Mouse (Mus musculus) midbrain, embryonic 15.5 days (tissue): ENCODE measurements at regions not wholly inside any gene's neighbourhood (a gene's known extent, or its start where the extent isn't known, plus 50 kb on each side); places are given as distances from the start of the nearest gene placed in this dataset.
A peak's percentile ranks its signal among the peaks of the same experiment; 100 is the strongest.

ENCODE experiments used
- ATAC-seq: fragments of 200-750 bp; cut with Nextera tagmentation; replicated peaks from 2 replicates; pipeline ENCODE4 v1.8.0; 2017; ENCODE audit warnings: moderate TSS enrichment
- H3K27ac ChIP-seq: fragments of 300-500 bp; sonication (generic); 2 replicates; pipeline ENCODE4 v1.5.1; 2015; ENCODE audit warnings: mild to moderate bottlenecking, inconsistent platforms
- H3K27me3 ChIP-seq: fragments of 300-500 bp; sonication (generic); replicated peaks from 2 replicates; pipeline ENCODE4 v1.6.1; 2015; ENCODE audit warnings: inconsistent platforms
- H3K36me3 ChIP-seq: fragments of 300-500 bp; sonication (generic); replicated peaks from 2 replicates; pipeline ENCODE4 v1.6.1; 2015; ENCODE audit warnings: inconsistent platforms
- H3K4me1 ChIP-seq: fragments of 300-500 bp; sonication (generic); 2 replicates; pipeline ENCODE4 v1.6.1; 2015; ENCODE audit warnings: inconsistent platforms
- H3K4me2 ChIP-seq: fragments of 300-500 bp; sonication (generic); 2 replicates; pipeline ENCODE4 v1.6.1; 2015; ENCODE audit warnings: inconsistent platforms, mild to moderate bottlenecking, moderate library complexity
- H3K4me3 ChIP-seq: fragments of 300-500 bp; sonication (generic); 2 replicates; pipeline ENCODE4 v1.5.1; 2015; ENCODE audit warnings: mild to moderate bottlenecking, inconsistent platforms
- H3K9ac ChIP-seq: fragments of 300-500 bp; sonication (generic); 2 replicates; pipeline ENCODE4 v1.6.1; 2015; ENCODE audit warnings: mild to moderate bottlenecking, inconsistent platforms
- H3K9me3 ChIP-seq: fragments of 300-500 bp; sonication (generic); 2 replicates; pipeline ENCODE4 v1.6.1; 2016; ENCODE audit warnings: inconsistent platforms
- WGBS: fragments of 180-500 bp; shearing (Covaris S2); methylation state at CpG from one replicate; pipeline ENCODE4 v1.1.7; 2015; ENCODE audit warnings: mixed read lengths; 5-methylcytosine and 5-hydroxymethylcytosine counted together

DNA sequence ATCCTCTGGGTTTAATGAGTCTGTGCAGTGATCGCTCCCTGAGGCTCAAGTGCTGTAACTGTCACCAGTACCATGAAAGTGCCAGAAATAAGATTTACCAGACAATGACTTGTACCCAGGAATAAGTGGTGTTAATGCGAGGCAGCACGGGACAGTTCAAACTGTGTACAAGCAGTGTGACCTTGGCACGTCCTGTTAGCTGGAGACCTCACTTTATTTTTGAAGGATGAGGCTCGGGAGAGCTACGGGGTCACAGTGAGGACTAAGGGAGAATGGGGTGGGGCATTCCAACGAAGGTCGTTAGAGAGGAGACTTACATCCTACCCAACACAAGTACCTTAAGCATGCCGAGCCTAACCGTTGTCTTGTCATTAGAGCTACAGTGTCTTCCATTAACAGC is 362.2 kb upstream of the Gm10131 start:
- Histone ChIP-seq H3K36me3 (no peaks in the 10 kb centered on the region), H3K9me3 (no peaks in the 10 kb centered on the region), H3K9ac (no peak overlapping the region), H3K27ac (no peak overlapping the region), H3K4me1 (peaks cover 27% of the 10 kb centered on the region), H3K27me3 (no peaks in the 10 kb centered on the region), H3K4me3 (no peak overlapping the region), H3K4me2 (no peak overlapping the region)
- ATAC-seq: 0 out of 2 replicates have a peak, but pooled peaks have one; percentile 1
- WGBS: 69% methylated on average over 10 of the region's 10 CpGs

DNA sequence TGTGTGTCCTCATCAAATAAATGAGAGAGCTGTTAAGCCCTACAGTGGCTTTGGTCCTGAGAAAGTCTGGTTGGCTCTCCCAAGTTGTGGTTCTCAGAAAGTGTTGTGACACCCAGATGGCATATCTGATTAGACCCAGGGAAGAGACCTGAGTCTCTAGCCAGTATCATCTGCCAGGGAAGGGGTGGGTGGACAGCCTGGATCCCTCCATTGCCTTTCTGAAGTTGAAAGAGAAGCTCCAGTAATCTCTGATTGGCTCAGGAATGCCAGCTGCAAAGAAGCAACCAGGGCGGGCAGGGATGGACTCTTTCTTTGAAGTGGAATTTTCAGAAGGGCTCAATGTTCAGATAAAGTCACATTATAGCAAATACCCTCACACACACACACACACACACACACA is 361.8 kb upstream of the Gm10131 start:
- peak overlapping the region; percentile 26; the same call in 1 of the 2 replicates for H3K4me2 ChIP-seq
- H3K9me3 ChIP-seq: no peaks in the 10 kb centered on the region
- no peak overlapping the region for H3K4me3 ChIP-seq
- H3K27me3 ChIP-seq: no peaks in the 10 kb centered on the region
- peaks cover 27% of the 10 kb centered on the region for H3K4me1 ChIP-seq
- peak; percentile 46 for ATAC-seq
- H3K9ac ChIP-seq: no peak overlapping the region
- WGBS: 33% methylated on average over 1 of the region's 1 CpGs
- no peaks in the 10 kb centered on the region for H3K36me3 ChIP-seq
- peak overlapping the region; percentile 70 for H3K27ac ChIP-seq

DNA sequence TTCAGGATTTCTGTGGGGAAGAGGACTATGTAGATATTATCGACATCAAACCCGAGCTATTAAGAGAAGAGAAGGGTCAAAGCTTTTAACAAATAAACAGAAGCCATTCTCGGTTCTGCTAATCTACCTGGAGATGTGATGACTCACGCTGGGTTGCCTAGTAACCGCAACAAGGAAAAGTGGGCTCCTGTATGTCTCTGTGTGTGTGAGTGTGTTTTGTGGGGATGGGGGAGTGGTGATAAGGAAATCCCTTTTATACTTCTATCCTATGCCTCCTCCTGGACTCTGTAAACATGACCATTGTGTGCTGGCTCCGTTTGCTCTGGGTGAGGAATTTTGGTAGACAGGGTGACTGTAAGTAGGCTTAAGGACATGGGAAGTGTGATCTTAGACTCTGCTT is 361.3 kb upstream of the Gm10131 start:
- H3K9me3 ChIP-seq: no peaks in the 10 kb centered on the region
- H3K27me3 ChIP-seq: no peaks in the 10 kb centered on the region
- no peaks in the 10 kb centered on the region for H3K36me3 ChIP-seq
- H3K4me2 ChIP-seq: peak overlapping the region; percentile 26
- peak overlapping the region; percentile 70 for H3K27ac ChIP-seq
- no peak overlapping the region for H3K9ac ChIP-seq
- peak; percentile 92 for ATAC-seq
- peaks cover 27% of the 10 kb centered on the region for H3K4me1 ChIP-seq
- WGBS: 12% methylated on average over 6 of the region's 6 CpGs
- H3K4me3 ChIP-seq: no peak overlapping the region

DNA sequence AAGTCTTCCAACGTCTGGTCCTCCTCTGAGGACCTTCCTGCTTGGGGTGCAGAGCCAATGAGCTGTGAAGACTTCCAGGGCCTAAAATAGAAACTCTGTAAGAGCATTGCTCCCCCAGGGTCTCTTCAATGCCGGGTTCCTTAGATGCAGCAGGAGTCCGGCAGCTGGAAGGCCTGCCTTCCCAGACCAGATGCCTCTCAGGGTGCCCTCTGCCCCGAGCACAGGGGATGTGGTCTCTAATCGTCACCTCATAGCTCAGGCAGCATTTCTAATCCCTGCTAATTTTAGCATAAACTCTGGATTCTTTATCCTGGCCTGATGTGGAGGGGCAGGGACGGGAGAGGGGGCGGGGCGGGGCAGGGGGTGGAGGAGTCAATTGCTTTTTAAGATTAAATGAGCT is 360.9 kb upstream of the Gm10131 start:
- Histone ChIP-seq H3K27ac (peak overlapping the region; percentile 70), H3K27me3 (no peaks in the 10 kb centered on the region), H3K4me1 (peaks cover 27% of the 10 kb centered on the region), H3K4me2 (peak overlapping the region; percentile 26), H3K36me3 (no peaks in the 10 kb centered on the region), H3K9me3 (no peaks in the 10 kb centered on the region), H3K9ac (no peak overlapping the region), H3K4me3 (no peak overlapping the region)
- 13% methylated on average over 8 of the region's 8 CpGs for WGBS
- peak; percentile 35; the same call in 1 of the 2 replicates for ATAC-seq

DNA sequence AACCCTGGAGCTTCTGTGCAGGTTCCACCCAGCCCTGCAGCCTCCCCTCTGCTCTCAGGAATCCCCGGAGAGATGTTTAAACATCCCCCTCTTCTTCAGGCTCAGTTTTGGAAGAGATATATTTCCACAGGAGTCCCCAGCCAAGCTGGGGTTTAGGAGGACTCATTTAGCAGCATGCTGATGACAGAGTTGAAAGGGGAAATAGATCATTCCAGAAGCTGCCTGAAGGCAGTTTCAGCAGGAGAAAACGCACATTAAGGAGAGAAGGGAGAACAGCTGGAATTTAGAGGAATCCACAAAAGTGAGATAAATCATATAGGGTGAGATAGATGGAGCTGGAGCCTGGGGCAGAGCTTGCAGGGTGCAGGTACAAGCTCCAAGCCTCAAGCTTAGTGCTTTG is 357.6 kb upstream of the Gm10131 start:
- Histone ChIP-seq H3K27me3 (no peaks in the 10 kb centered on the region), H3K4me1 (peaks cover 21% of the 10 kb centered on the region), H3K9ac (no peak overlapping the region), H3K27ac (no peak overlapping the region), H3K9me3 (no peaks in the 10 kb centered on the region), H3K4me2 (no peak overlapping the region), H3K4me3 (no peak overlapping the region), H3K36me3 (no peaks in the 10 kb centered on the region)
- 73% methylated on average over 2 of the region's 2 CpGs for WGBS
- no peak for ATAC-seq

DNA sequence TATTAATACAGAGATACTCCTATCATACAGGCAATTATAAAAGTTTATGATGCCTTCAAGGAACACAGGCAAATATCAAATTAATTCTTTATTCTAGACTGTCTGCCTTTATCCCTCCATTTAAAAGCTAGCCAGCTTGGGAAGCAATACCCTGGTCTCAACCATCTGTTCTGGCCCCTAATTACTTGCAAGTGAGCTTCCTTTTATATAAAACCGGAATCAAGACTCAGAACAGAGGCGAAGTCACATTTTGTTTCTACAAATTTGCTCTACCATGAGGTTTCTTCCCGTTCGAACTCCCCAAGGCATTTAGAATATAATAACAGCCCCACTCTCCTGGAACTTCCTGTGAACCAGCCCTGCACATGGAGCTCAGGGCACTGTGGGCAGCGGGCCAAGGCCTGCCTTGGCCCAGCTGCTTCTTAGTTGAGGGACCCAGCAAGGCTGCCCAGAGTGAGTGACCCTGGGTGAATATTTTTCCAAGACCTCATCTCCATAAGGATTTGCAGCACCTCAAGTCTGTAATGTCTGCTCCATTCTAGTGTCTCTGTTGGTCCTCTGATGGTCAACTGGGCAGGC is 355.3 kb upstream of the Gm10131 start:
- Histone ChIP-seq H3K4me1 (no peaks in the 10 kb centered on the region), H3K4me3 (no peak overlapping the region), H3K9ac (no peak overlapping the region), H3K4me2 (no peak overlapping the region), H3K27ac (no peak overlapping the region), H3K27me3 (no peaks in the 10 kb centered on the region), H3K9me3 (no peaks in the 10 kb centered on the region), H3K36me3 (no peaks in the 10 kb centered on the region)
- 73% methylated on average over 5 of the region's 5 CpGs for WGBS
- ATAC-seq: no peak

DNA sequence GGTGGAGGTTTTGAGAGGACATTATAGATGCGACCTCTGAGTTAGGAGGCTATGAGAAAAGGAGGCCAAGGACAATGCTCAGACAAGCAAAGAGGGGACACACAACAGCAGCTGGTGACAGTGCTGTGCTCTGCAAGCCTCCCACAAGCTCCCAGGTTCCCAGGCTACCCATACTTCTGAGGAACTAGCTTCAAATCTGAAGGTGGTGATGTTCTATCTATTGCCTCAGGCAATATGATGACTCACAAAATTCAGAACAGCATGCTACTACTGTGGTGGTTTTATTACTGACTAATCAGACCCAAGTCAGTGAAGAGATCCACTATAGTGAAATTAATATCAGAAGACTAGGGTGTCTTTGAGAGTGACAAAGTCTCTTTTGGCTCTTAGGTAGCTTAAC is 353.9 kb upstream of the Gm10131 start:
- H3K27me3 ChIP-seq: no peaks in the 10 kb centered on the region
- H3K4me1 ChIP-seq: no peaks in the 10 kb centered on the region
- 91% methylated on average over 1 of the region's 1 CpGs for WGBS
- H3K9me3 ChIP-seq: no peaks in the 10 kb centered on the region
- H3K9ac ChIP-seq: no peak overlapping the region
- H3K4me2 ChIP-seq: no peak overlapping the region
- no peaks in the 10 kb centered on the region for H3K36me3 ChIP-seq
- no peak for ATAC-seq
- no peak overlapping the region for H3K27ac ChIP-seq
- no peak overlapping the region for H3K4me3 ChIP-seq

DNA sequence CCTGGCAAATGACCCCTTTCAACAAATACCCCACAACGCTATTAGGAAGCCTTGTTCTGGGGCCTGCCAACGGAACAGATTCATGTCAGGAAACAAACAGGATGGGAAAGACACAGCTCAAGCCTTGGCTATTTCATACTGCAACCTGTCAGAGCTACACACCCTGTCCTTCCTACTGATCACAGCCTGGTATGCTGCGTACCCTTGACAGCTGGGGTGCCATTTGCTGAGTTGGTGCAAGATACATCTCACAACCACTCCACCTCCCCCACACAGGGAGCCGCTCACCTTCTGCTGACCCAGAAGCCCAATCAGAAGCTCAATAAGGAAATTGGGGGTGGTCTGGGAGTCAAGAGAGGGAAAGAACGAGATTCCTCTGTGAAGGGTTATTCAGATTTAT is 350.7 kb upstream of the Gm10131 start:
- Histone ChIP-seq H3K9me3 (no peaks in the 10 kb centered on the region), H3K27ac (no peak overlapping the region), H3K27me3 (no peaks in the 10 kb centered on the region), H3K9ac (no peak overlapping the region), H3K36me3 (no peaks in the 10 kb centered on the region), H3K4me2 (no peak overlapping the region), H3K4me3 (no peak overlapping the region), H3K4me1 (no peaks in the 10 kb centered on the region)
- ATAC-seq: no peak
- WGBS: 85% methylated on average over 5 of the region's 5 CpGs

DNA sequence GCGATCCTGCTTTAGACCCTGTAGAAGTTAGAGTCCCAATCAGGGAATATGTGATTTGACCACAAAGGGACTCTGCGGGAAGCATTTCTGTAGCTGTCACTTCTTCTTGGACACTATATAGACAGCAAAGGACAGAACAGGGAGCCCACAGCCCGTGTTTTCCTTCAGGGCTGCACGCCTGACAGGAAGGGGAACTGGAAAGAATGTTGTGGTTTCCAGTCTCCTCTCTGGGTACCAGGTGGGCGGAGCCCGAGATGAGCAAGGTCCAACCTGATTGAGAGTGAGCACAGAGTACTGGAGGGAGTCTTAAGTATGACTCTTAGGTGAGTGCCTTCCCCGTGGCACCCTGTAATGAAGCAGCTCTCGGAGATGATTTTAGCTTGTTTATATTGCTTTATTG is 346.8 kb upstream of the Gm10131 start:
- no peaks in the 10 kb centered on the region for H3K27me3 ChIP-seq
- H3K36me3 ChIP-seq: no peaks in the 10 kb centered on the region
- no peak for ATAC-seq
- no peaks in the 10 kb centered on the region for H3K4me1 ChIP-seq
- no peak overlapping the region for H3K4me3 ChIP-seq
- WGBS: 94% methylated on average over 8 of the region's 8 CpGs
- H3K27ac ChIP-seq: no peak overlapping the region
- H3K9me3 ChIP-seq: no peaks in the 10 kb centered on the region
- no peak overlapping the region for H3K9ac ChIP-seq
- H3K4me2 ChIP-seq: no peak overlapping the region

DNA sequence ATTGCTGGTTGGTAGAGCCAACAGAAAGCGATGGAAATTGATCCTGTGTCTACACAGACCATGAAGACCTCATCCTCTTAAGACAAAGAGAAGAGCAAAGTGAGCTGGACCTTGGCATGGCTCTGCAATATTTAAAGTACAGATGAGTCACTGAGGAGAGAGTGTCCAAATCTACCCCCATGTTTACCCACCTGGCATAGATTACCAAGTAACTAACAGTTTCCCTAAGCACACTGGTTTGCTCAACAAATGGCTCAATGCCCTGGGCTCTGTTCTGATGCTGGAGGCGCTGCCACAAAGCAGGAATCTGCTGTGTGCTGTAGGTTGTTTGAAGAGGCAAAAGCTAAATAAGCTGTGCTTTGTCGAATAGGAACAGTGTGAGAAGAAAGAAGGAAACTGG is 345.0 kb upstream of the Gm10131 start:
- 72% methylated on average over 3 of the region's 3 CpGs for WGBS
- no peaks in the 10 kb centered on the region for H3K9me3 ChIP-seq
- H3K4me3 ChIP-seq: no peak overlapping the region
- H3K36me3 ChIP-seq: no peaks in the 10 kb centered on the region
- no peak for ATAC-seq
- H3K27ac ChIP-seq: no peak overlapping the region
- peaks cover 4% of the 10 kb centered on the region for H3K4me1 ChIP-seq
- H3K9ac ChIP-seq: no peak overlapping the region
- H3K27me3 ChIP-seq: no peaks in the 10 kb centered on the region
- no peak overlapping the region for H3K4me2 ChIP-seq

DNA sequence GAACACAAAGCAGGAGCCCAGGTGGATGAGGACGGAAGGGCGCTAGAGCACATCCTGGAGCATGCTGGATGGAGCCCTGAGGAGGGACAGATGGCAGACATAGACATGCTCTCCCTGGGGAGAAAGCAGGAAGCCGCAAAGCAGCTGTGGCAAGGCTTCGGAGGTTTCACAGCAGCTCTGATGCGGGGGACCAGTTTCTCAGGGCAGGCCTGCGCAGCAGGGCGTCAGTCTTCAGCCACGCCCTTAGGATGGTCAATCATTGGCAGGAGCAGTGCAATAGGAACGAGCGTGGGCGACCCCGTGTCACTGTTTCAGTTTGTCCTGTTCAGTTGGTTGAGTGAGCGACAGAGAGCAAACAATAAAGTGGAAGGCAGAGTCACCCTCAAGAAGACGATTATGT is 343.8 kb upstream of the Gm10131 start:
- no peak overlapping the region for H3K4me2 ChIP-seq

DNA sequence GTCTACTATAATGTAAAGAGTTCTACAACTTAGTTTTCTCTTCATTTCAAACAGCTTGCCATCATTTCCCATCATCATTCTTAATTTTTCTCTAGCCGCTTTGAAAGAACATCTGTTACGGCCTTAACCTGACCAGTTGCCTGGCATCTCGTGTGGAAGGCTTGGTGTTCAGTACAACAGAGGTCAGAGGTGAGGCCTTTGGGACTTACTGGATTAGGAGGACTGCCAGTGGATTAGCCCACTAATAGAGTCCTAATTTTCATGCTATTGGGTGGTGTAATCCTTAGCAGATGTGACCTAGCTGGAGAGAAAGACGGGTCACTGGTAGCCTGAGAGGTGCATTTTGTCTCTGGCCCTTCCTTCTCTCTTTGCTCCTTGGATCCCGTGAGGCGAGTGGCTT is 341.3 kb upstream of the Gm10131 start:
- H3K27me3 ChIP-seq: no peaks in the 10 kb centered on the region
- no peak overlapping the region for H3K9ac ChIP-seq
- no peaks in the 10 kb centered on the region for H3K36me3 ChIP-seq
- ATAC-seq: no peak
- H3K9me3 ChIP-seq: no peaks in the 10 kb centered on the region
- no peak overlapping the region for H3K4me2 ChIP-seq
- WGBS: 71% methylated on average over 6 of the region's 6 CpGs
- H3K27ac ChIP-seq: no peak overlapping the region
- H3K4me1 ChIP-seq: peaks cover 17% of the 10 kb centered on the region
- H3K4me3 ChIP-seq: no peak overlapping the region

More for the DNA sequence above, 343.8 kb upstream of the Gm10131 start:
- H3K9ac ChIP-seq: no peak overlapping the region
- H3K27ac ChIP-seq: no peak overlapping the region
- no peaks in the 10 kb centered on the region for H3K9me3 ChIP-seq
- ATAC-seq: no peak
- H3K27me3 ChIP-seq: no peaks in the 10 kb centered on the region
- no peak overlapping the region for H3K4me3 ChIP-seq
- no peaks in the 10 kb centered on the region for H3K36me3 ChIP-seq
- H3K4me1 ChIP-seq: peaks cover 11% of the 10 kb centered on the region
- 83% methylated on average over 14 of the region's 14 CpGs for WGBS

DNA sequence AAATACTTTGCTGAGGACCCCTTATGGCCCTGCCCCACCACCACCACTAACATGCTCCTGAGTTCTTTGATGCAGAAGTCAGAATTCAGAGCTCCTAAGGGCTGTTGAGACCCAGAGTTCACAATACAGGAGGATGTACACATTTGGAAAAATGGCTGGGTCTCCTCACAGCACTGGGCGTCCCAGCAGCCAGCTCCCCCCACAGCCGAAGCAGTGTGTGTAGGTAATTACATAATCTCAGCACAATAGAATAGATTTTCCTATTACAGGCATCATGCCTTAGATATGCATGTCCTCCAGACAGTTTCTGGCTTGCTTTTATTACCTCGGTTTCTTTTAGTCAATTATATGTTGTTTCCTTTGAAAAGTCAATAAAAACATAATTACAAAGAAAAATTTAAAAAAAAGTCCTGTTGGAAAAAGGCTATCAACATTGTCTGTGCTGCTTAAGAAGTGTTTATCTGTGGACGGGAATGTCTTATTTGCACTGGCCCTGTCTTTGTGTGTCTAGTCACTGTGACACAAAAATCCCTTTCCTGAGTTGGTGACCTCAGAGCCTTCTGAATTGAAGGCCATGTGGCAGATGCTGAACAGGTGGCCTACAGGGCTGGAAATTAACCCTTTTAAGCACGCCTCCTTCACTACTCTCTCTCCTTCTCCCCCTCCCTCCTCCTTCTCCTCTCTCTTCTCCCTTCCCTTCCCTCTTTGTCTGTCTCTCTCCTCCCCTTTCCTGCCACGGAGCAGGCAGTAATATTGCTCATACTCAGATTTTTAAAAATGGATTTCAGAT is 339.9 kb upstream of the Gm10131 start:
- Histone ChIP-seq H3K9ac (no peak overlapping the region), H3K36me3 (no peaks in the 10 kb centered on the region), H3K4me3 (no peak overlapping the region), H3K9me3 (no peaks in the 10 kb centered on the region), H3K4me1 (peaks cover 19% of the 10 kb centered on the region), H3K4me2 (no peak overlapping the region), H3K27me3 (no peaks in the 10 kb centered on the region), H3K27ac (peak overlapping the region; percentile 63; the same call in 1 of the 2 replicates)
- WGBS: 15% methylated on average over 6 of the region's 6 CpGs
- peak; percentile 51; the same call in 1 of the 2 replicates for ATAC-seq
